Mouse (Mus musculus): ENCODE results near the gene Plekhm2. TPM values are rescaled to one million over a fixed set of nuclear protein-coding genes. Genes with fewer than 3 reads are reported as not detected.
A peak's percentile ranks its signal among the peaks of the same experiment; 100 is the strongest.

Plekhm2 gene
- polyA plus RNA-seq, 1 experiment from 2014 or later = 5.7 TPM

GRCm38 (mm10) chr4:141605861-141606260 lies 58.8 kb downstream of the Plekhm2 start, which contains the start of gene Fblim1:
Fblim1 (minus strand) TSS chr4:141606096.
- WGBS = 62% methylated on average over 11 of the region's 11 CpGs
- Histone ChIP-seq H3K27ac (ENCODE audit: low read length) (peak within 1 kb of the TSS; percentile 72), H3K4me2 (ENCODE audit: low read depth, low read length) (no peak within 1 kb of the TSS), H3K27me3 (ENCODE audit: control insufficient read depth, insufficient read depth, low read depth, low read length) (no peaks in the 10 kb centered on the region), H3K9ac (ENCODE audit: low read length) (no peak within 1 kb of the TSS), H3K4me1 (replicated peaks; ENCODE audit: control insufficient read depth, insufficient read depth, low read length) (peaks cover 35% of the 10 kb centered on the region), H3K9me3 (ENCODE audit: control insufficient read depth, low read length) (no peaks in the 10 kb centered on the region), H3K4me3 (ENCODE audit: low read length) (no peak within 1 kb of the TSS), H3K36me3 (ENCODE audit: control insufficient read depth, insufficient read depth, low read length) (no peaks in the 10 kb centered on the region)
- peak; percentile 32; the same call in 1 of the 2 replicates for ATAC-seq (ENCODE audit: low read depth)

DNA sequence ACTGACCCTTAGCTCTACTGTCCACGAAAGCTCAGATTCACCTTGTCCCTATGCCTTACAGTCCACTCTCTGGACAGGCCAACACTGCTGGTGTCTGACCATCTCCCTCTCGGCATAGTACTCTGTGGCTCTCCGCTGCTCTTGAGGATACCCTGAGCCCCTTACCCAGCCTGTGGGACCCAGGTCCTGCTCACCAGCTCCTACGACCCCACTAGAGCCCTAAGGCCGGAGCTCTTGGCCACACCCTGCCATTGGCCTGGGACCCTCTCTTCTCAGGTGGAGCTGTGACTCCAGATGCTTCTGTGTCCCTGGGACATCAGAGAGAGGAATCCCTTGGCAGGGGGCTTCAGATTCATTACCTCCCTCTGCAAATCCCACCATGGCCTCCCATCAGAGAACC lies 59.3 kb downstream of the Plekhm2 start:
- H3K4me1 ChIP-seq (replicated peaks; ENCODE audit: control insufficient read depth, insufficient read depth, low read length) = peaks cover 37% of the 10 kb centered on the region
- ATAC-seq (ENCODE audit: low read depth) = no peak
- H3K4me3 ChIP-seq (ENCODE audit: low read length) = no peak overlapping the region
- no peak overlapping the region for H3K9ac ChIP-seq (ENCODE audit: low read length)
- no peaks in the 10 kb centered on the region for H3K9me3 ChIP-seq (ENCODE audit: control insufficient read depth, low read length)
- H3K4me2 ChIP-seq (ENCODE audit: low read depth, low read length) = no peak overlapping the region
- no peaks in the 10 kb centered on the region for H3K36me3 ChIP-seq (ENCODE audit: control insufficient read depth, insufficient read depth, low read length)
- no peaks in the 10 kb centered on the region for H3K27me3 ChIP-seq (ENCODE audit: control insufficient read depth, insufficient read depth, low read depth, low read length)
- 84% methylated on average over 5 of the region's 5 CpGs for WGBS
- H3K27ac ChIP-seq (ENCODE audit: low read length) = peak overlapping the region; percentile 72; the same call in 1 of the 2 replicates

GRCm38 (mm10) chr4:141604493-141604892 lies 60.2 kb downstream of the Plekhm2 start:
- Histone ChIP-seq H3K4me2 (ENCODE audit: low read depth, low read length) (no peak overlapping the region), H3K27ac (ENCODE audit: low read length) (peak overlapping the region; percentile 77), H3K4me3 (ENCODE audit: low read length) (no peak overlapping the region), H3K9me3 (ENCODE audit: control insufficient read depth, low read length) (no peaks in the 10 kb centered on the region), H3K36me3 (ENCODE audit: control insufficient read depth, insufficient read depth, low read length) (no peaks in the 10 kb centered on the region), H3K9ac (ENCODE audit: low read length) (peak overlapping the region; percentile 27), H3K4me1 (replicated peaks; ENCODE audit: control insufficient read depth, insufficient read depth, low read length) (peaks cover 41% of the 10 kb centered on the region), H3K27me3 (ENCODE audit: control insufficient read depth, insufficient read depth, low read depth, low read length) (no peaks in the 10 kb centered on the region)
- 12% methylated on average over 8 of the region's 8 CpGs for WGBS
- peak; percentile 75 for ATAC-seq (ENCODE audit: low read depth)

DNA sequence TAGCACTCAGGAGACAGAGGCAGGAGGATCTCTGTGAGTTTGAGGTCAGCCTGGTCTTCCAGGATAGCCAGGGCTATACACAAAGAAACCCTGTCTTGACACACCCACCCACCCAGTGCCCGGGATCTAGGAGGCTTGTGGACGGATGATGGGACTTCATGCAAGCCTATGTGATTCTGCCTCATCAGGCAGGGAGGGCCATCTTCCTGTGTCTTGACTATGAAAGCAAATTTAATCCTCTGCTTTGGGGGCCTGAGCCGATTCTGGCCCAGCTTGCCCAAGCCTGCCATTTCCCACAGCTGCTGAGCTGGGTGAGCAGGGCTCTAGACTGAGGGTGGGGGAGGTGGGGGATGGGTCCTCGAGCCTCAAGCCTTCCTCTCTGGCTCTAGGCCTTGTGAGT lies 60.8 kb downstream of the Plekhm2 start:
- WGBS = 56% methylated on average over 4 of the region's 4 CpGs
- Histone ChIP-seq H3K27me3 (ENCODE audit: control insufficient read depth, insufficient read depth, low read depth, low read length) (no peaks in the 10 kb centered on the region), H3K9me3 (ENCODE audit: control insufficient read depth, low read length) (no peaks in the 10 kb centered on the region), H3K4me2 (ENCODE audit: low read depth, low read length) (no peak overlapping the region), H3K36me3 (ENCODE audit: control insufficient read depth, insufficient read depth, low read length) (no peaks in the 10 kb centered on the region), H3K27ac (ENCODE audit: low read length) (peak overlapping the region; percentile 77), H3K4me1 (replicated peaks; ENCODE audit: control insufficient read depth, insufficient read depth, low read length) (peaks cover 39% of the 10 kb centered on the region), H3K9ac (ENCODE audit: low read length) (peak overlapping the region; percentile 27; the same call in 1 of the 2 replicates), H3K4me3 (ENCODE audit: low read length) (no peak overlapping the region)
- ATAC-seq (ENCODE audit: low read depth) = no peak

DNA sequence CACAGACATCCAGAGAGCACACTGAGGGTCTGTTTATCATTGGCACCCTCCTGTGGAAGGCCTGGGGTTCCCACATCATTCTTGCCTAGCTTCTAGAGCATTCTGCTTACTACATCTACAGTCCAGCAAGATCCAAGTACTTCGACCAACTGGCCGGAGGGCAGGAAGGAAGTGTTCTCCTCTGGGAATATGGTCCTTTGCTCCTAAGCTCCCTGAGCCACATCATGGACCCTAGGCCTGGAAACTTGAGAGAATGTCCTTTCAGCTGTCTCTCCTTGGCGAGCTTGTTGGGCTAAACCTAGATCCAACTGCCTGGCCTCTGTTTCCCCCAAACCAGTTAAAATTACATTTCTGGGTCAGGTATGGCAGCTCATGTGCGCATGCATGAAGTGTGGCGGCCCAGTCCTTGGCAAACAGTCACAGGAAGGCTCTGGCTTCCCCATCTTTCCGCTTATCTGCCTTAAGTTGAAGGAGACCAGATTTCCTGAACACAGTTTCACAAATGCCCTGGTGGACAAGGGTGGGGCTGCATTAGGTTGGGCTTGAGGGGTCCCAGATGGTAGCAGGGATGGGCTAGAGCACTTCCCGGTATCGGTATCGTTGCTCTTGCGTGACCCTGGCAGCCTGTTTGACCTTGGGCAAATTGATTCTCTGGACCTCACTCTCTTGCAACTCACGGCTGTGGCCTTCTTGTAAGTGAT lies 62.0 kb downstream of the Plekhm2 start:
- no peak for ATAC-seq (ENCODE audit: low read depth)
- Histone ChIP-seq H3K4me2 (ENCODE audit: low read depth, low read length) (no peak overlapping the region), H3K36me3 (ENCODE audit: control insufficient read depth, insufficient read depth, low read length) (no peaks in the 10 kb centered on the region), H3K4me1 (replicated peaks; ENCODE audit: control insufficient read depth, insufficient read depth, low read length) (peaks cover 45% of the 10 kb centered on the region), H3K27ac (ENCODE audit: low read length) (peak overlapping the region; percentile 11), H3K9ac (ENCODE audit: low read length) (no peak overlapping the region), H3K9me3 (ENCODE audit: control insufficient read depth, low read length) (no peaks in the 10 kb centered on the region), H3K27me3 (ENCODE audit: control insufficient read depth, insufficient read depth, low read depth, low read length) (no peaks in the 10 kb centered on the region), H3K4me3 (ENCODE audit: low read length) (no peak overlapping the region)
- 66% methylated on average over 11 of the region's 11 CpGs for WGBS

DNA sequence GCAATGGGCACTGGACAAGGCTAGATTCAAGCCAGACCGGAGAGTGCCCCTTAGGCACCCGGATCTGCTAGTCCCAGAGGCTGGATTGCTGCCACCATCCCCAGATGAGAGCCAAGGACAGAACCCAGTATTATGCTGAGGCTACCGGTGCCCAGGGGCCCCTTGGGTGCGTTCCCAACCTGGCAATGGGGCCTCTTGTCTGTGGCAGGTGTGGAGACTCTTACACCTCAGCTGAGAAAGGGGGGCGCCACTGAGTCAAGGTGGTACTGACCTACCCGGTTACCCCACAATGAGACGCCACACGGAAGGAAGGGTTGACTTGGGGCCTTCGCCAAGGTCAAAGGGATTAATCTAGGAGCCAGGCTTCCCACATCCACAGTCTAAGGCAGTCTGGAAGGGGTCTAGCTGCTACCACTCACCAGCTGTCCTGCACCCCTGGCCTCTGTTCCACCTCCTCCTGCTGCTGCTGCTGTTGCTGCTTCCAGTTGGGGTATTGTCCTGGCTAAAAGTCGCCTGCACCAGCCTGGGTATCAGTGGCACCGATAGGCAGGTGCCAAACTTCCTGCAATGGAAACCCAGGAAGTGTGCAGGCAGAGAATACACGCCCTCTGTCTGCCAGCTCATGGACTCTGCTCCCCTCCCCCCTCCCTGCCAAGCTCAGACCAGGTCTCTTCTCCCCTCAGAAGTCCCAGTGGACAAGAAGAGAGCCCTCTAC lies 63.4 kb downstream of the Plekhm2 start:
- H3K4me1 ChIP-seq (replicated peaks; ENCODE audit: control insufficient read depth, insufficient read depth, low read length) = peaks cover 46% of the 10 kb centered on the region
- H3K4me3 ChIP-seq (ENCODE audit: low read length) = no peak overlapping the region
- H3K27ac ChIP-seq (ENCODE audit: low read length) = no peak overlapping the region
- H3K9ac ChIP-seq (ENCODE audit: low read length) = no peak overlapping the region
- no peaks in the 10 kb centered on the region for H3K27me3 ChIP-seq (ENCODE audit: control insufficient read depth, insufficient read depth, low read depth, low read length)
- H3K36me3 ChIP-seq (ENCODE audit: control insufficient read depth, insufficient read depth, low read length) = no peaks in the 10 kb centered on the region
- no peak for ATAC-seq (ENCODE audit: low read depth)
- WGBS = 67% methylated on average over 12 of the region's 12 CpGs
- H3K9me3 ChIP-seq (ENCODE audit: control insufficient read depth, low read length) = no peaks in the 10 kb centered on the region
- no peak overlapping the region for H3K4me2 ChIP-seq (ENCODE audit: low read depth, low read length)

DNA sequence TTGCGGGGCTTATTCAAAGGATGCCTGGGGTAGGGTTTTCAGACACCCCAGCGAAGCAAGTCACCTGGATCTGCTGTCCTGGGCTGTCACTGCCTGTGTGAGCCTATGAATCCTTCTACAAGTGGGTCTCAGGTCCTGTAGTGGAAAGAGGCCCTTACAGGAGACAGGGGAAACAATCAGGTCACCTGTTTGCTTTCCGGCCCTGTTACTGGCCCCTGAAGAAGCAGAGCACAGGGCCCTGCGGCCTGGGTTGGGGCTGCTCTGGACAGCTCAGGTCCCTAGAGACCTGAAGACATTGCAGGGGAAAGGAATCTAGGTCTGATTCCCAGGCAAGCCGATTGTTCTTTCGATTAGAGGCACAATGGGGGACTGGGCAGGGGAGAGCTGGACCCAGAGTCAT lies 64.3 kb downstream of the Plekhm2 start:
- H3K4me1 ChIP-seq (replicated peaks; ENCODE audit: control insufficient read depth, insufficient read depth, low read length) = peaks cover 42% of the 10 kb centered on the region
- peak overlapping the region; percentile 55; the same call in 1 of the 2 replicates for H3K27ac ChIP-seq (ENCODE audit: low read length)
- H3K27me3 ChIP-seq (ENCODE audit: control insufficient read depth, insufficient read depth, low read depth, low read length) = no peaks in the 10 kb centered on the region
- no peaks in the 10 kb centered on the region for H3K36me3 ChIP-seq (ENCODE audit: control insufficient read depth, insufficient read depth, low read length)
- no peaks in the 10 kb centered on the region for H3K9me3 ChIP-seq (ENCODE audit: control insufficient read depth, low read length)
- WGBS = 46% methylated on average over 6 of the region's 6 CpGs
- ATAC-seq (ENCODE audit: low read depth) = no peak
- no peak overlapping the region for H3K4me2 ChIP-seq (ENCODE audit: low read depth, low read length)
- no peak overlapping the region for H3K9ac ChIP-seq (ENCODE audit: low read length)
- no peak overlapping the region for H3K4me3 ChIP-seq (ENCODE audit: low read length)

GRCm38 (mm10) chr4:141599251-141600141 lies 65.2 kb downstream of the Plekhm2 start:
- ATAC-seq (ENCODE audit: low read depth) = peak; percentile 18; the same call in 1 of the 2 replicates
- Histone ChIP-seq H3K4me1 (replicated peaks; ENCODE audit: control insufficient read depth, insufficient read depth, low read length) (peaks cover 33% of the 10 kb centered on the region), H3K36me3 (ENCODE audit: control insufficient read depth, insufficient read depth, low read length) (peaks cover 4% of the 10 kb centered on the region), H3K9me3 (ENCODE audit: control insufficient read depth, low read length) (no peaks in the 10 kb centered on the region), H3K27ac (ENCODE audit: low read length) (peak overlapping the region; percentile 93), H3K4me3 (ENCODE audit: low read length) (peak overlapping the region; percentile 74), H3K27me3 (ENCODE audit: control insufficient read depth, insufficient read depth, low read depth, low read length) (no peaks in the 10 kb centered on the region), H3K9ac (ENCODE audit: low read length) (peak overlapping the region; percentile 86), H3K4me2 (ENCODE audit: low read depth, low read length) (peak overlapping the region; percentile 90)
- WGBS = under 1% methylated on average over 39 of the region's 57 CpGs

DNA sequence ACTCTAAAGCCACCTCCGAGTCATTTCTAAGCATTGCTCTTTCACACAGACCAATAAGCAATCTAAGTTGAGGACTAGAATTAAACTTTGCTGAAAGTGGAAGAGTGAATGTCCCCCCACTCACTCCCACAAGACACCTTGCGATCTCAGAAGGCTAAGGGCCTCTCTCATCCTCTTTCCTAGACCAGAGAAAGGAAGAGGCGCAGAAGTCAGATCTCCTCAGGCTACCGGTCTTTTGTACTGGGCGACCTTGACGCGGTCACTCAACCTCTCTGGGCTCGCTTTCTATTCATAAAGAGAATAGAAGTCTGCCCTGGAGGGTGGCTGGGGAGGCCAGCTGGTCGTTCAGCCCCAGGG lies 65.8 kb downstream of the Plekhm2 start:
- 2% methylated on average over 9 of the region's 9 CpGs for WGBS
- Histone ChIP-seq H3K4me3 (ENCODE audit: low read length) (peak overlapping the region; percentile 74), H3K27ac (ENCODE audit: low read length) (peak overlapping the region; percentile 93), H3K9ac (ENCODE audit: low read length) (peak overlapping the region; percentile 86), H3K9me3 (ENCODE audit: control insufficient read depth, low read length) (no peaks in the 10 kb centered on the region), H3K4me1 (replicated peaks; ENCODE audit: control insufficient read depth, insufficient read depth, low read length) (peaks cover 27% of the 10 kb centered on the region), H3K36me3 (ENCODE audit: control insufficient read depth, insufficient read depth, low read length) (peaks cover 10% of the 10 kb centered on the region), H3K4me2 (ENCODE audit: low read depth, low read length) (peak overlapping the region; percentile 90), H3K27me3 (ENCODE audit: control insufficient read depth, insufficient read depth, low read depth, low read length) (no peaks in the 10 kb centered on the region)
- no peak for ATAC-seq (ENCODE audit: low read depth)

Data from lung, embryonic 16.5 days (tissue).